23 mouse cellular contexts compared by ENCODE assay signal in the genomic region with DNA sequence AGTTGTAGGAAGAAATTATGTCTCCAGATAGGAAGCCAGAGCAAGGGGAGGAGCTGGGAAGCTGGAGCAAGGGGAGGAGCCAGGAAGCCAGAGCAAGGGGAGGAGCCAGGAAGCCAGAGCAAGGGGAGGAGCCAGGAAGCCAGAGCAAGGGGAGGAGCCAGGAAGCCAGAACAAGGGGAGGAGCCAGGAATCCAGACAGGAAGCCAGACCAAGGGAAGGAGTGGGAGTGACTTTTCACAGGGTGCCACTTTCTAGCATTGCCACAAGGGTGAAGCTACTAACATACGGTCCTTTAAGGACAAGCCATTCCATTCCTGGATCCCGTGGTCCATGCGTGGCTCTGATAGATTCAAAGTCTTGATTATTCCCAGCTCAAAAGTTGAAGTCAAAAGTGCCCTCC.
DNase-seq lines count a peak whose midpoint lies in the region; ATAC-seq and TF ChIP-seq lines count a peak whose summit lies in the region.
"Had no signal": no experiment of that assay in that cellular context is flagged by ENCODE, and none has a peak within 500 bp of the region (broad histone marks: within the 10 kb centered on the region; RNA-seq: fewer than 3 reads in every experiment).

No protein-coding gene starts in this region.

- H3K9me3 ChIP-seq in midbrain, embryonic 11.5 days (ENCODE audit: control insufficient read depth, low read length), result no peaks in the 10 kb centered on the region
- no peaks in the 10 kb centered on the region for H3K9me3 ChIP-seq in midbrain, embryonic 16.5 days (replicated peaks; ENCODE audit: control insufficient read depth, low read length, poor library complexity, severe bottlenecking)
- no peaks in the 10 kb centered on the region for H3K9me3 ChIP-seq in ES-E14 (ENCODE audit: control insufficient read depth, insufficient read depth, low read depth, low read length)
- H3K9me3 ChIP-seq: embryonic facial prominence, embryonic 10.5 days; embryonic facial prominence, embryonic 12.5 days; forebrain, embryonic 13.5 days; forebrain, embryonic 15.5 days had no signal

- no peak overlapping the region for H3K9ac ChIP-seq in midbrain, embryonic 11.5 days (ENCODE audit: low read length)
- H3K9ac ChIP-seq in midbrain, embryonic 16.5 days (ENCODE audit: low read depth, low read length), result no peak overlapping the region
- H3K9ac ChIP-seq in ES-E14 (ENCODE audit: insufficient read depth, low read depth, low read length, poor library complexity, severe bottlenecking), result no peak overlapping the region
- H3K9ac ChIP-seq: embryonic facial prominence, embryonic 12.5 days; forebrain, embryonic 13.5 days; forebrain, embryonic 15.5 days; forebrain, postnatal 0 days had no signal

- H3K27ac ChIP-seq in midbrain, embryonic 11.5 days (ENCODE audit: low read depth, low read length), result no peak overlapping the region
- no peak overlapping the region for H3K27ac ChIP-seq in midbrain, embryonic 16.5 days (ENCODE audit: low read length)
- no peak overlapping the region for H3K27ac ChIP-seq in ES-E14 (ENCODE audit: insufficient read depth, low read depth, low read length, poor library complexity, severe bottlenecking)
- H3K27ac ChIP-seq: embryonic facial prominence, embryonic 10.5 days; embryonic facial prominence, embryonic 12.5 days; forebrain, embryonic 13.5 days; forebrain, embryonic 15.5 days had no signal

- 96% methylated on average over 3 of the region's 3 CpGs for WGBS in midbrain, embryonic 11.5 days
- 93% methylated on average over 3 of the region's 3 CpGs for WGBS in midbrain, embryonic 16.5 days

- in situ Hi-C loops in ES-E14 (cut with MboI; ENCODE audit: low sequenced_read_pairs in 2 of 2, unreplicated experiment in 2 of 2), result no loop called here

- DNase-seq in midbrain, embryonic 11.5 days (ENCODE audit: low spot score, missing footprints), result peak; percentile 23
- peak; percentile 42 for DNase-seq in ES-CJ7 (ENCODE audit: low read depth, low spot score)
- DNase-seq in ES-E14 (ENCODE audit: low read depth, low spot score), result peak; percentile 12
- peak; percentile 20 for DNase-seq in WW6 (ENCODE audit: low read depth, low spot score)
- no peak for DNase-seq in thymus, postnatal 14 days
- no peak for DNase-seq in retina, embryonic 14.5 days (ENCODE audit: low spot score)
- DNase-seq in cerebellum, postnatal 25 days, result no peak
- DNase-seq: adrenal gland, adult 8-10 months; adrenal gland, postnatal 14 days; adrenal gland, postnatal 36 days; cerebellum, adult 11-12 months; cerebellum, adult 2 months; cerebellum, adult 9-10 months; cerebellum, postnatal 10 days; cerebellum, postnatal 36 days; embryo, embryonic 11 days; forebrain, postnatal 0 days had no signal

- ATAC-seq in midbrain, embryonic 11.5 days (ENCODE audit: low FRiP score), result no peak
- no peak for ATAC-seq in midbrain, embryonic 16.5 days
- ATAC-seq: activated CD4-positive, CD25-positive, alpha-beta regulatory T cell, adult 4 months; forebrain, embryonic 13.5 days; forebrain, embryonic 15.5 days; forebrain, postnatal 0 days had no signal

- H3K4me1 ChIP-seq in midbrain, embryonic 11.5 days (ENCODE audit: control insufficient read depth, insufficient read depth, low read length), result no peaks in the 10 kb centered on the region
- peaks cover 7% of the 10 kb centered on the region; the same call in 1 of the 2 replicates for H3K4me1 ChIP-seq in midbrain, embryonic 16.5 days (ENCODE audit: control insufficient read depth, insufficient read depth, low read length)
- H3K4me1 ChIP-seq in ES-E14 (ENCODE audit: control insufficient read depth in 2 of 2, insufficient read depth in 2 of 2, low read length in 2 of 2, poor library complexity in 1 of 2), result no peaks in the 10 kb centered on the region
- H3K4me1 ChIP-seq: embryonic facial prominence, embryonic 10.5 days; embryonic facial prominence, embryonic 12.5 days; forebrain, embryonic 13.5 days had no signal

- no peak overlapping the region for H3K4me3 ChIP-seq in midbrain, embryonic 11.5 days (ENCODE audit: low read depth, low read length)
- no peak overlapping the region for H3K4me3 ChIP-seq in midbrain, embryonic 16.5 days (ENCODE audit: low read depth, low read length)
- no peak overlapping the region for H3K4me3 ChIP-seq in ES-E14 (ENCODE audit: insufficient read depth in 1 of 2, low read depth in 1 of 2, low read length in 2 of 2, poor library complexity in 1 of 2, severe bottlenecking in 1 of 2)
- H3K4me3 ChIP-seq: embryonic facial prominence, embryonic 10.5 days; embryonic facial prominence, embryonic 12.5 days; forebrain, embryonic 13.5 days; forebrain, embryonic 15.5 days had no signal

- H3K4me2 ChIP-seq in midbrain, embryonic 11.5 days, result no peak overlapping the region
- H3K4me2 ChIP-seq in midbrain, embryonic 16.5 days (ENCODE audit: low read length), result no peak overlapping the region
- H3K4me2 ChIP-seq: embryonic facial prominence, embryonic 12.5 days; forebrain, embryonic 13.5 days; forebrain, embryonic 15.5 days had no signal

- H3K36me3 ChIP-seq in midbrain, embryonic 11.5 days (ENCODE audit: control insufficient read depth, insufficient read depth, low read length), result no peaks in the 10 kb centered on the region
- no peaks in the 10 kb centered on the region for H3K36me3 ChIP-seq in midbrain, embryonic 16.5 days (ENCODE audit: control insufficient read depth, insufficient read depth, low read length)
- no peaks in the 10 kb centered on the region for H3K36me3 ChIP-seq in ES-E14 (ENCODE audit: control insufficient read depth, insufficient read depth, low read length, poor library complexity, severe bottlenecking)
- H3K36me3 ChIP-seq: embryonic facial prominence, embryonic 10.5 days; embryonic facial prominence, embryonic 12.5 days; forebrain, embryonic 15.5 days had no signal

- H3K27me3 ChIP-seq in midbrain, embryonic 11.5 days (ENCODE audit: control insufficient read depth, insufficient read depth, low read length), result no peaks in the 10 kb centered on the region
- H3K27me3 ChIP-seq in midbrain, embryonic 16.5 days (ENCODE audit: control insufficient read depth, insufficient read depth, low read depth, low read length), result no peaks in the 10 kb centered on the region
- H3K27me3 ChIP-seq: embryonic facial prominence, embryonic 12.5 days; forebrain, embryonic 13.5 days; forebrain, embryonic 15.5 days had no signal

TF ChIP-seq in ES-E14, 5 proteins besides CTCF, POLR2A, EP300 and RAD21:
- no peak for TF ChIP-seq CHD2 (IDR thresholded peaks at IDR 0.05; ENCODE audit: low read depth, low read length)
- TF ChIP-seq ZNF384 (IDR thresholded peaks at IDR 0.05; ENCODE audit: low read depth, low read length), result no peak
- no peak for TF ChIP-seq HCFC1 (IDR thresholded peaks at IDR 0.05; ENCODE audit: borderline replicate concordance, insufficient read depth, low read length)
- no peak for TF ChIP-seq ZC3H11A (IDR thresholded peaks at IDR 0.05; ENCODE audit: borderline replicate concordance, low read depth, low read length)
- no peak for TF ChIP-seq MAFK (IDR thresholded peaks at IDR 0.05; ENCODE audit: insufficient read depth, low read depth, low read length)

Comparison
In these comparisons a context has a peak if more than half of its experiments do, and no peak if none do; other contexts are left out.
1. DNase-seq: peak in midbrain, embryonic 11.5 days (single experiment), ES-CJ7 (single experiment), ES-E14 (single experiment) and WW6 (single experiment); none in thymus, postnatal 14 days (single experiment), retina, embryonic 14.5 days (single experiment) and cerebellum, postnatal 25 days (0 of 2).